Mouse (Mus musculus) midbrain, embryonic 11.5 days (tissue): ENCODE data around the gene Avp. TPM values are rescaled to one million over a fixed set of nuclear protein-coding genes. Genes with fewer than 3 reads are reported as not detected.

Experiments used
- ATAC-seq: fragments of 200-750 bp; cut with Nextera tagmentation; 2 replicates; pipeline ENCODE4 v1.8.0; 2017; ENCODE audit warnings: moderate TSS enrichment, moderate library complexity; ENCODE audit not compliant: low FRiP score
- DNase-seq: peaks from one replicate; pipeline ENCODE4 v3.0.0; 2015; ENCODE audit warnings: low spot score; ENCODE audit errors: missing footprints
- H3K27ac ChIP-seq: fragments of 300-500 bp; sonication (generic); 2 replicates; pipeline ENCODE4 v1.5.1; 2014; ENCODE audit warnings: low read depth, low read length
- H3K27me3 ChIP-seq: fragments of 300-500 bp; sonication (generic); 2 replicates; pipeline ENCODE4 v1.6.1; 2014; ENCODE audit warnings: mild to moderate bottlenecking, low read length, moderate library complexity, mixed read lengths; ENCODE audit not compliant: control insufficient read depth, insufficient read depth
- H3K36me3 ChIP-seq: fragments of 300-500 bp; sonication (generic); 2 replicates; pipeline ENCODE4 v1.6.1; 2014; ENCODE audit warnings: mild to moderate bottlenecking, low read length, moderate library complexity, mixed read lengths; ENCODE audit not compliant: control insufficient read depth, insufficient read depth
- H3K4me1 ChIP-seq: fragments of 300-500 bp; sonication (generic); 2 replicates; pipeline ENCODE4 v1.6.1; 2014; ENCODE audit warnings: low read length; ENCODE audit not compliant: control insufficient read depth, insufficient read depth
- H3K4me2 ChIP-seq: fragments of 300-500 bp; sonication (generic); 2 replicates; pipeline ENCODE4 v1.6.1; 2014; ENCODE audit warnings: mild to moderate bottlenecking, moderate library complexity
- H3K4me3 ChIP-seq: fragments of 300-500 bp; sonication (generic); 2 replicates; pipeline ENCODE4 v1.5.1; 2014; ENCODE audit warnings: low read depth, low read length
- H3K9ac ChIP-seq: fragments of 300-500 bp; sonication (generic); 2 replicates; pipeline ENCODE4 v1.6.1; 2014; ENCODE audit warnings: low read length
- H3K9me3 ChIP-seq: fragments of 300-500 bp; sonication (generic); 2 replicates; pipeline ENCODE4 v1.6.1; 2016; ENCODE audit warnings: low read length; ENCODE audit not compliant: control insufficient read depth
- WGBS: fragments of 180-500 bp; shearing (Covaris S2); extraction: QIAGEN DNeasy Blood & Tissue Kit; methylation state at CpG from one replicate; pipeline ENCODE4 v1.1.7; 2014; 5-methylcytosine and 5-hydroxymethylcytosine counted together
- microRNA-seq: library from miRNA; unstranded; fragments of <30 nt; microRNA quantifications from one replicate; pipeline ENCODE4, GENCODE M21; 2017
- polyA plus RNA-seq: library from polyadenylated mRNA; unstranded; fragments of >200 nt; fragmentation: Nextera tagmentation; extraction: Ambion mirVana; gene quantifications from 2 replicates; pipeline ENCODE4 v1.2.1, GENCODE M21; 2014

The Avp gene
- polyA plus RNA-seq, 1 experiment from 2014 or later, result not detected

DNA sequence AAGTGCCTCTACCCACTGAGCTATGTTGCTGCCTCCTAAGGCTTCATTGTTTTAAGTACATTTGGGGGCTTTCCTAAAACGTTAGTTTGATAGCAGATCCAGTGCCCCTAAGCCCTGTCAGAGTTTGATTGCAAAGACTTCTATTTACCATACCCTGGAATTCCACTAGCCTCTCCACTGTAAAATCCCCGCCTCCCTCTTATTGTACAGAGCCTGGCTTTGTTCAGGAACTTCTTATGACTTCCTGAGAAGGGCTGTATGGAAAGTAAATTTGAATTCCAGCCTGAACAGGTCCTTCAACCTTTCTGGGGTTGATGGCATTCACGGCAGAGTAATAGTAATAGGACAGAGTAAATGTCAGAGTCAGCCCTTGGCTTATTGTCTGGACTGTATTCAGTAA lies 45.5 kb downstream of the Avp start:
- no peak for DNase-seq
- no peaks in the 10 kb centered on the region for H3K4me1 ChIP-seq
- no peaks in the 10 kb centered on the region for H3K27me3 ChIP-seq
- H3K4me3 ChIP-seq, result no peak overlapping the region
- ATAC-seq, result no peak
- no peak overlapping the region for H3K4me2 ChIP-seq
- 86% methylated on average over 3 of the region's 3 CpGs for WGBS
- H3K9ac ChIP-seq, result no peak overlapping the region
- H3K36me3 ChIP-seq, result peaks cover 7% of the 10 kb centered on the region
- H3K9me3 ChIP-seq, result no peaks in the 10 kb centered on the region
- no peak overlapping the region for H3K27ac ChIP-seq

DNA sequence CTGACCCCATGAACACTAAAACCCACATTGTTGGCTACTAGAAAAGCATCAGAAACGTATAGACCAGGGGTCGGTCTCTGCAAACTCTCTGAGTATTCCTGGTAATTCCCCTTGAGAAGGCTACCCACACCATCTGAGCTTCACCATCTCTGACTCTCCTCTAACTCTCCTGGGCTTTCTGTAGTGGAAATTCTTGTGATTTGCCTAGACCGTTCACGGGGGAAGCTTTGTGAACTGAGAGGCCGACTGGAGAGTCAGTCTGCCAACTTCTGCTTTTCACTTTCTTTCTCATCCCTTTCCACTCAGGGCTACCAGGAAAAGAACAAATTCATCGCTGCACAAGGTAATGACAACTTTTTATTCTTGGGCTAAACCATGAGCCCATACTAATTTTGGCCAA lies 47.3 kb downstream of the Avp start:
- no peak overlapping the region for H3K27ac ChIP-seq
- no peak overlapping the region for H3K4me3 ChIP-seq
- ATAC-seq (no peak), DNase-seq (no peak)
- no peaks in the 10 kb centered on the region for H3K4me1 ChIP-seq
- H3K4me2 ChIP-seq, result no peak overlapping the region
- no peak overlapping the region for H3K9ac ChIP-seq
- 93% methylated on average over 6 of the region's 6 CpGs for WGBS
- no peaks in the 10 kb centered on the region for H3K27me3 ChIP-seq
- no peaks in the 10 kb centered on the region for H3K9me3 ChIP-seq
- H3K36me3 ChIP-seq, result peaks cover 7% of the 10 kb centered on the region

DNA sequence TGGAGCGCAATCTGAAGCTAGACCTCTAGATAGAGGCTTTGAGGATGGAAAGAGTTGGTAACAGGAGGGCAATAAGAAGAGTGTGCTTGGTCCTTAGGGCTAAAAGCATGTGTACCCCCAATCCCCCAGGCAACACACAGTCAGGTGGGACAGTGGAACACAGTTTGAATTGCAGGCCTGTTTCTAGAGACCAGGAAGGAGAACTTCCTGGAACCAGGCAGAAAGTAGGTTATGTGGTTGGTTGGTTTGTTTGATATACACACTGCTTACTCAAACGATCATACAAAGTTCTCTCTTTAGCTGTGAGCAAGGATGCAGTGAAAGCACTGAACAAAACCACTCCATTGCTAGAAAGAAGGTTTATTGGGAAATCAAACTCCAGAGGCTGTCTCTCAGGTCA lies 50.2 kb downstream of the Avp start:
- H3K4me2 ChIP-seq, result no peak overlapping the region
- H3K27me3 ChIP-seq, result no peaks in the 10 kb centered on the region
- H3K9ac ChIP-seq, result no peak overlapping the region
- DNase-seq, result no peak
- no peaks in the 10 kb centered on the region for H3K4me1 ChIP-seq
- 93% methylated on average over 2 of the region's 2 CpGs for WGBS
- no peaks in the 10 kb centered on the region for H3K9me3 ChIP-seq
- H3K4me3 ChIP-seq, result no peak overlapping the region
- no peak overlapping the region for H3K27ac ChIP-seq
- peaks cover 4% of the 10 kb centered on the region for H3K36me3 ChIP-seq
- no peak for ATAC-seq

Small RNAs within 50 kb of the gene (microRNA-seq; reads per million reads assigned to microRNA genes)
- not detected for gene Gm23876

Other genes starting within 250 kb of the Avp start
- 26.7 and 27.8 TPM in 2 replicates for gene Cpxm1, start 185.0 kb downstream of the Avp start, polyA plus RNA-seq
- gene Gm28372, start 177.3 kb downstream of the Avp start, polyA plus RNA-seq, result not detected in 2 replicates
- gene 1700020A23Rik, start 177.3 kb downstream of the Avp start, polyA plus RNA-seq, result not detected in 2 replicates
- not detected in 2 replicates for gene Tmem239, start 176.1 kb downstream of the Avp start, polyA plus RNA-seq
- gene Vps16, start 158.2 kb downstream of the Avp start, polyA plus RNA-seq, result 83.7 and 91.7 TPM in 2 replicates
- gene Pced1a, start 157.9 kb downstream of the Avp start, polyA plus RNA-seq, result 7.5 and 8.0 TPM in 2 replicates
- 109 and 111 TPM in 2 replicates for gene Ptpra, start 132.3 kb downstream of the Avp start, polyA plus RNA-seq
- gene Mrps26, start 18.8 kb downstream of the Avp start, polyA plus RNA-seq, result 75.2 and 78.6 TPM in 2 replicates
- not detected in 2 replicates for gene Oxt, start 6.4 kb downstream of the Avp start, polyA plus RNA-seq
- gene Fastkd5, start 47.5 kb upstream of the Avp start, polyA plus RNA-seq, result 19.7 and 23.3 TPM in 2 replicates
- gene Ubox5, start 47.5 kb upstream of the Avp start, polyA plus RNA-seq, result 16.6 and 18.4 TPM in 2 replicates
- 1.1 and 1.4 TPM in 2 replicates for gene Lzts3, start 60.2 kb upstream of the Avp start, polyA plus RNA-seq
- gene Ddrgk1, start 82.1 kb upstream of the Avp start, polyA plus RNA-seq, result 37.6 and 46.7 TPM in 2 replicates
- gene Itpa, start 85.1 kb upstream of the Avp start, polyA plus RNA-seq, result 144 and 156 TPM in 2 replicates
- 0.40 and 0.42 TPM in 2 replicates for gene Slc4a11, start 115.0 kb upstream of the Avp start, polyA plus RNA-seq